ENCODE assay signal across 8 mouse cellular contexts in the genomic region with DNA sequence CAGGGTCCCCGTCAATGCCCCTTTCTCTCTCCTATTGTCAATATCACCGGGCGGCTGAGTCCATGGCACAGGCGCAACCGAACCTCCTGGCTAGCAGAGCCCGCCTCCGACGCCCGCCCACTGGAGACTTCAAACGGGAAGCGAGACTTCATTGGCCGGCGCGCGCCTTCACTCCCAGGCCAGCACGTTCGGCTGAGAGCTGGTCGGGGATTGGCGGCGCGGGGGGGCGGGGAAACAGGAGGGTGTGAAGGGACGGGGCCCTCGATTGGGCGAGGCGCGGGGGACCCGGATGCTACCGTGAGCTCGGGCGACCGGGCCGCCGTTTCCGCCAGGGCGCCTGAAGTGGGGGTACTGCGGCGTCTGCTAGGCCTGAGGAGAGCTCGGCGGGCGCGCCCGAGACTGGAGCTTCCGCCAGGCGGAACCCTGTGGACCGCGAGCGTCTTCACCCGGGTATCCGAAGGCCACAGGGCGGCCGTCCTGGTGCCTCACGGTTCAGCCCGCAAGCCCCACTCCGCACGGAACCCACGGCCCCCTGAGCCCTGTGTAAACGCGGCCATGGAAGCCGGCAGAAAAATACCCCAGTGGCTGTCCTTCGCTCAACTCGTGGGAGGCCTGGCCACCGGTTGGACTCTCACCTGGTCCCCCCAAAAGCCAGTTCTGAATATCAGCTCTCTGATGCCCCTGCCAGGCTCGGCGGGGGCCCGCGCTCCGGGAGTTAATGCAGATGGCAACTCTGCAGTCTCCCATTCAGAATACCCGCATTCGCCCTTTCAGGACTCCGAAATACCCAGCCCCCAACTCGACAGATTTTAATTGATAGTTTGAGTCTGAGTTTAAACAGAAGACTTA. TPM values are rescaled to one million over a fixed set of nuclear protein-coding genes. Genes with fewer than 3 reads are reported as not detected.
DNase-seq lines count a peak whose midpoint lies in the region; ATAC-seq and TF ChIP-seq lines count a peak whose summit lies in the region.

A gene (minus strand): TSS at position 92 of the 849 bp plus-strand sequence.

- peak within 1 kb of the TSS; percentile 99 for H3K27ac ChIP-seq in forebrain, embryonic 10.5 days
- peak within 1 kb of the TSS; percentile 97 for H3K27ac ChIP-seq in heart, embryonic 15.5 days
- H3K27ac ChIP-seq in liver, embryonic 14.5 days = peak within 1 kb of the TSS; percentile 83
- peak within 1 kb of the TSS; percentile 97 for H3K27ac ChIP-seq in neural tube, embryonic 11.5 days (ENCODE audit: low read depth, low read length)
- H3K27ac ChIP-seq in stomach, postnatal 0 days (replicated peaks) = peak within 1 kb of the TSS; percentile 98

- H3K9ac ChIP-seq in heart, embryonic 15.5 days = peak within 1 kb of the TSS; percentile 99
- H3K9ac ChIP-seq in liver, embryonic 14.5 days (replicated peaks) = peak within 1 kb of the TSS; percentile 95
- peak within 1 kb of the TSS; percentile 96 for H3K9ac ChIP-seq in neural tube, embryonic 11.5 days (ENCODE audit: low read length)
- H3K9ac ChIP-seq in stomach, postnatal 0 days (ENCODE audit: low read length) = peak within 1 kb of the TSS; percentile 91

- peak; percentile 99 for ATAC-seq in heart, embryonic 15.5 days (replicated peaks; ENCODE audit: insufficient number of reproducible peaks, insufficient read depth, low FRiP score, low read depth)
- ATAC-seq in liver, embryonic 14.5 days (ENCODE audit: insufficient read depth) = peak; percentile 98
- peak; percentile 99 for ATAC-seq in neural tube, embryonic 11.5 days (ENCODE audit: insufficient read depth, low FRiP score, low TSS enrichment)
- peak; percentile 99 for ATAC-seq in stomach, postnatal 0 days (ENCODE audit: low FRiP score, low TSS enrichment)

- H3K4me1 ChIP-seq in forebrain, embryonic 10.5 days = peaks cover 29% of the 10 kb centered on the region
- peaks cover 12% of the 10 kb centered on the region for H3K4me1 ChIP-seq in heart, embryonic 15.5 days (replicated peaks)
- peaks cover 5 to 22% of the 10 kb centered on the region in 2 experiments for H3K4me1 ChIP-seq in liver, embryonic 14.5 days (replicated peaks; ENCODE audit: control insufficient read depth in 2 of 2, insufficient read depth in 2 of 2, low read length in 1 of 2)
- H3K4me1 ChIP-seq in neural tube, embryonic 11.5 days (ENCODE audit: control insufficient read depth, insufficient read depth, low read length) = peaks cover 4% of the 10 kb centered on the region; the same call in 1 of the 2 replicates
- no peaks in the 10 kb centered on the region for H3K4me1 ChIP-seq in stomach, postnatal 0 days (replicated peaks; ENCODE audit: control insufficient read depth, insufficient read depth)

- H3K4me3 ChIP-seq in forebrain, embryonic 10.5 days = peak within 1 kb of the TSS; percentile 99
- peak within 1 kb of the TSS; percentile 83 for H3K4me3 ChIP-seq in heart, embryonic 15.5 days
- H3K4me3 ChIP-seq in liver, embryonic 14.5 days (ENCODE audit: insufficient read depth in 1 of 2, low read depth in 2 of 2, low read length in 2 of 2) = peak within 1 kb of the TSS; percentile 88 to 97
- peak within 1 kb of the TSS; percentile 99 for H3K4me3 ChIP-seq in neural tube, embryonic 11.5 days (ENCODE audit: low read depth, low read length)
- H3K4me3 ChIP-seq in stomach, postnatal 0 days (ENCODE audit: low read depth, low read length) = peak within 1 kb of the TSS; percentile 97

- DNase-seq in CD8-positive naive resting alpha-beta T cell, adult 2 months (ENCODE audit: low read depth in 2 of 2, low spot score in 2 of 2) = peak; percentile 97 to 98
- peak; percentile 96 for DNase-seq in c-Kit-positive CD71-negative TER-119-negative erythroid progenitor cells, embryonic 14.5 days (ENCODE audit: low read depth)
- peak; percentile 100 for DNase-seq in forebrain, embryonic 10.5 days (ENCODE audit: extremely low spot score, low spot score)
- peak; percentile 99 to 100 for DNase-seq in kidney, postnatal 25 days
- peak; percentile 96 to 98 (median 97) for DNase-seq in liver, embryonic 14.5 days (ENCODE audit: low read depth in 3 of 3, low spot score in 3 of 3)
- DNase-seq in neural tube, embryonic 11.5 days (ENCODE audit: low spot score) = peak; percentile 99
- DNase-seq in stomach, postnatal 0 days (ENCODE audit: low spot score) = peak; percentile 100

- H3K27me3 ChIP-seq in forebrain, embryonic 10.5 days (ENCODE audit: poor library complexity, severe bottlenecking) = no peaks in the 10 kb centered on the region
- H3K27me3 ChIP-seq in heart, embryonic 15.5 days = no peaks in the 10 kb centered on the region
- H3K27me3 ChIP-seq in liver, embryonic 14.5 days (ENCODE audit: control insufficient read depth, insufficient read depth, low read length) = no peaks in the 10 kb centered on the region
- H3K27me3 ChIP-seq in neural tube, embryonic 11.5 days (ENCODE audit: control insufficient read depth, insufficient read depth, low read length) = no peaks in the 10 kb centered on the region
- H3K27me3 ChIP-seq in stomach, postnatal 0 days (ENCODE audit: control insufficient read depth, insufficient read depth, low read length) = no peaks in the 10 kb centered on the region

- TF ChIP-seq CTCF in liver, embryonic 14.5 days (IDR thresholded peaks at IDR 0.05; ENCODE audit: low read depth) = peak; percentile 9; the same call in 1 of the 2 replicates
- TF ChIP-seq CTCF in stomach, postnatal 0 days (IDR thresholded peaks at IDR 0.05; ENCODE audit: low read depth) = peak; percentile 25; the same call in 1 of the 2 replicates

- H3K36me3 ChIP-seq in forebrain, embryonic 10.5 days (replicated peaks) = peaks cover 20% of the 10 kb centered on the region
- no peaks in the 10 kb centered on the region; the same call in none of the 2 replicates for H3K36me3 ChIP-seq in heart, embryonic 15.5 days
- peaks cover 8% of the 10 kb centered on the region for H3K36me3 ChIP-seq in liver, embryonic 14.5 days (replicated peaks; ENCODE audit: control insufficient read depth, insufficient read depth, low read depth)
- 0 out of 2 replicates have a peak, but pooled peaks cover 3% of the 10 kb centered on the region for H3K36me3 ChIP-seq in neural tube, embryonic 11.5 days (ENCODE audit: control insufficient read depth, insufficient read depth, low read length)
- no peaks in the 10 kb centered on the region for H3K36me3 ChIP-seq in stomach, postnatal 0 days (ENCODE audit: control insufficient read depth, insufficient read depth, low read length)

- H3K9me3 ChIP-seq in forebrain, embryonic 10.5 days = no peaks in the 10 kb centered on the region
- no peaks in the 10 kb centered on the region for H3K9me3 ChIP-seq in heart, embryonic 15.5 days (replicated peaks)
- H3K9me3 ChIP-seq in liver, embryonic 14.5 days (ENCODE audit: control insufficient read depth, low read length) = no peaks in the 10 kb centered on the region
- H3K9me3 ChIP-seq in neural tube, embryonic 11.5 days (ENCODE audit: control insufficient read depth, low read length) = no peaks in the 10 kb centered on the region
- no peaks in the 10 kb centered on the region for H3K9me3 ChIP-seq in stomach, postnatal 0 days (ENCODE audit: control insufficient read depth, low read length)

- under 1% methylated on average over 64 of the region's 72 CpGs for WGBS in forebrain, embryonic 10.5 days
- WGBS in heart, embryonic 15.5 days = under 1% methylated on average over 72 of the region's 72 CpGs
- under 1% methylated on average over 71 of the region's 72 CpGs for whole genome bisulfite sequencing in liver, embryonic 14.5 days (ENCODE audit: insufficient replicate concordance)
- under 1% methylated on average over 66 of the region's 72 CpGs for WGBS in neural tube, embryonic 11.5 days
- WGBS in stomach, postnatal 0 days = under 1% methylated on average over 54 of the region's 72 CpGs

- peak within 1 kb of the TSS; percentile 88 for H3K4me2 ChIP-seq in heart, embryonic 15.5 days
- peak within 1 kb of the TSS; percentile 91 for H3K4me2 ChIP-seq in liver, embryonic 14.5 days (ENCODE audit: low read depth)
- peak within 1 kb of the TSS; percentile 62 for H3K4me2 ChIP-seq in neural tube, embryonic 11.5 days (ENCODE audit: low read depth)
- H3K4me2 ChIP-seq in stomach, postnatal 0 days (replicated peaks; ENCODE audit: low read depth) = peak within 1 kb of the TSS; percentile 90

- TF ChIP-seq EP300 in liver, embryonic 14.5 days (IDR thresholded peaks at IDR 0.05; ENCODE audit: low read depth) = no peak
- peak; percentile 73 for TF ChIP-seq EP300 in stomach, postnatal 0 days (optimal IDR thresholded peaks at IDR 0.05)

RNA-seq across cellular contexts. Expression of the gene that starts here (rescaled TPM):
- polyA plus RNA-seq in forebrain, embryonic 10.5 days (2016; fragmentation: Nextera tagmentation; extraction: Ambion mirVana) = 15.2 and 15.4 TPM in 2 replicates
- 8.5 and 11.4 TPM in 2 replicates for polyA plus RNA-seq in heart, embryonic 15.5 days (2015; fragmentation: Nextera tagmentation; extraction: Ambion mirVana)
- polyA plus RNA-seq in liver, embryonic 14.5 days (2012; rRNA removed) = 3.8 and 6.8 TPM in 2 replicates
- polyA plus RNA-seq in liver, embryonic 14.5 days (2014; fragmentation: Nextera tagmentation; extraction: Ambion mirVana) = 5.0 and 5.8 TPM in 2 replicates
- polyA plus RNA-seq in neural tube, embryonic 11.5 days (2014; fragmentation: Nextera tagmentation; extraction: Ambion mirVana) = 21.6 and 22.5 TPM in 2 replicates
- polyA plus RNA-seq in stomach, postnatal 0 days (2015; fragmentation: Nextera tagmentation; extraction: Ambion mirVana) = 8.3 and 8.9 TPM in 2 replicates

Comparison
In these comparisons a context has a peak if more than half of its experiments do, and no peak if none do; other contexts are left out.
1. Peak in every context shown above with its lines: DNase-seq, ATAC-seq, H3K4me3 ChIP-seq and H3K27ac ChIP-seq.